Mouse (Mus musculus) erythroblast, adult 5-6 weeks (primary cell): Measurements from ENCODE around the gene Smarca1. TPM values are rescaled to one million over a fixed set of nuclear protein-coding genes. Genes with fewer than 3 reads are reported as not detected.

ENCODE experiments used
- ATAC-seq: replicated peaks from 2 replicates; pipeline ENCODE4 v1.8.0; 2016; ENCODE audit warnings: moderate number of reproducible peaks, mild to moderate bottlenecking, moderate TSS enrichment, inconsistent platforms; ENCODE audit not compliant: poor library complexity, low FRiP score, severe bottlenecking
- total RNA-seq, 2 experiments: library from RNA; stranded (forward) in 1 of 2; stranded (reverse) in 1 of 2; fragments of 150-400 nt in 1 of 2; fragments of 200-764, 138-1000 nt in 1 of 2; gene quantifications; 2 replicates each; pipeline versions ENCODE4 v1.2.3 to v1.2.4; 2015 to 2017; ENCODE audit warnings: low replicate concordance in 2 of 2

Gene Smarca1
- total RNA-seq (2015; ENCODE audit: low replicate concordance) (not detected in 2 replicates), total RNA-seq (2017; ENCODE audit: low replicate concordance) (not detected in 2 replicates)

- ATAC-seq, result no peak
Observed at GRCm38 (mm10) chrX:47892431-47893024, at the start of gene Smarca1. Gene Smarca1, minus strand, starts transcription at chrX:47892974.

GRCm38 (mm10) chrX:47937740-47938139, 45.0 kb upstream of the Smarca1 start:
- no peak for ATAC-seq

GRCm38 (mm10) chrX:47936885-47937284, 44.1 kb upstream of the Smarca1 start:
- no peak for ATAC-seq

GRCm38 (mm10) chrX:47934352-47934751, 41.6 kb upstream of the Smarca1 start:
- no peak for ATAC-seq

GRCm38 (mm10) chrX:47930449-47930848, 37.7 kb upstream of the Smarca1 start:
- no peak for ATAC-seq

- no peak for ATAC-seq
Observed at GRCm38 (mm10) chrX:47927981-47928380, 35.2 kb upstream of the Smarca1 start.

GRCm38 (mm10) chrX:47920541-47920940, 27.8 kb upstream of the Smarca1 start:
- no peak for ATAC-seq

GRCm38 (mm10) chrX:47916831-47917230, 24.1 kb upstream of the Smarca1 start:
- ATAC-seq, result no peak

- no peak for ATAC-seq
Observed at GRCm38 (mm10) chrX:47913543-47913938, 20.8 kb upstream of the Smarca1 start.

- ATAC-seq, result no peak
Observed at GRCm38 (mm10) chrX:47912904-47913542, 20.2 kb upstream of the Smarca1 start.

GRCm38 (mm10) chrX:47912306-47912792, 19.6 kb upstream of the Smarca1 start, which contains the start of gene Ocrl:
Gene Ocrl, plus strand, starts transcription at chrX:47912387.
- peak; percentile 91 for ATAC-seq

GRCm38 (mm10) chrX:47891907-47892430, 805 bp downstream of the Smarca1 start:
- ATAC-seq, result no peak

GRCm38 (mm10) chrX:47891243-47891906, 1.4 kb downstream of the Smarca1 start:
- no peak for ATAC-seq

GRCm38 (mm10) chrX:47887401-47887800, 5.4 kb downstream of the Smarca1 start:
- ATAC-seq, result no peak

GRCm38 (mm10) chrX:47882813-47883212, 10.0 kb downstream of the Smarca1 start:
- ATAC-seq, result no peak

GRCm38 (mm10) chrX:47880052-47880451, 12.7 kb downstream of the Smarca1 start:
- no peak for ATAC-seq

GRCm38 (mm10) chrX:47858544-47858943, 34.2 kb downstream of the Smarca1 start:
- no peak for ATAC-seq

- ATAC-seq, result no peak
Observed at GRCm38 (mm10) chrX:47835835-47836195, 57.0 kb downstream of the Smarca1 start.

GRCm38 (mm10) chrX:47835098-47835834, 57.5 kb downstream of the Smarca1 start:
- ATAC-seq, result no peak

- ATAC-seq, result no peak
Observed at GRCm38 (mm10) chrX:47833431-47833830, 59.3 kb downstream of the Smarca1 start.
